Mouse (Mus musculus): ENCODE measurements around the gene Trim47. TPM values are rescaled to one million over a fixed set of nuclear protein-coding genes. Genes with fewer than 3 reads are reported as not detected.

The Trim47 gene
- total RNA-seq (2021), result 1 to 10 TPM; 7.0 to 9.6 TPM

DNA sequence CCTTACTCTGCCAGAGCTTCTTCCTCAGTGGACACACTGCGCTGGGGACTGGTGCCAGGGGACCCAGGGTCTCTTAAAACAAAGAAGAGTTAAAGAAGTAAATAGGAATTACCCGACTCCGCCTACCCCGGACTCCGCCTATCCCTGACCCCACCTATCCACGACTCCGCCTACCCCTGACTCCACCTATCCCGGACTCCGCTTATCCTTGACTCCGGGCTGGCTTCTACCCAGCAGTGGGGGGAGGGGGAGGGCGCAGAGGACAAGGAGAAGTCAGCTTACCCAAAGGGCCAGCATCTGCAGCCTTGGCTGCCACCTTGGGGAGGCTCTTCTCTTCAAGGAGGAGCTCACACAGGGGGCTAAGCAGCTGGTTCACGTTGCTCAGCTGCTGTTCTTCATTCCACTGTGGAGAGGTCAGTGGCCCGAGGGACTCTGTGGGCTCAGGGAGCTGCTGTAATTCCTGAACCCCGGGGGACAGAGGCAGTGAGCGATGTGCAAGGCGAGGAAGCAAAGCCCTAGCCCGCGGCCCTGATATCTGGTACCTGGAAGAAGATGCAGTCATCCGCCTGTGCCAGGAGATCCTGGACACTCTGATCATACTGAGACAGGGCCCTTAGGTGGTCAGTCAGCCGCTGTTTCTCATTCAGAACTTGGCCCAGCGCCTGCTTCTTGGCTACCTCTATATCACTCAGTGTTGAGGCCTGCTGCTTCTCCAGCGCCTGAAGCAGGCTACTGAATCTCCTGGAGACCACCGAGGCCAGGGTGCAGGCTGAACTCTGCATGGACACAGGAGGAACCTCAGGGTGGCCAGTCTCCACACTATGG lies at the start of gene Trim47:
TSS of gene Trim47 (minus strand) at position 55 of the 825 bp plus-strand sequence.
- DNase-seq (ENCODE audit: low spot score in 2 of 2), result no peak
- intact Hi-C loops (cut with DNase I), result no loop called here

DNA sequence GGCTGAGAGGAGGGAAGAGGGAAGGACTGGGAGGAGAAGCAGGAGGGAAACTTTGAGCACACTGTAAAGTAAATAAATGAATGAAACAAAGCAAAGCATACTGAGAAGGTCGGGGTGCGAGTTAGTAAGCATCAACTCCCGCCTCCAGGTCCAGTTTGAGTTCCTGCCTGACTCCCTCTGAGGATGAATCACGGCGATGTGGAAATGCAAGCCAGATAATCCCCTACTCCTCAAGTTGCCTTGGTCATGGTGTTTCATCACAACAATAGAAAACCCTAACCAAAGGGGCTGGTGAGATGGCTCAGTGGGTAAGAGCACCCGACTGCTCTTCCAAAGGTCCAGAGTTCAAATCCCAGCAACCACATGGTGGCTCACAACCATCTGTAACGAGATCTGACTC lies 49.0 kb upstream of the Trim47 start:
- intact Hi-C loops (cut with DNase I), result no loop called here
- DNase-seq (ENCODE audit: low spot score in 2 of 2), result no peak

DNA sequence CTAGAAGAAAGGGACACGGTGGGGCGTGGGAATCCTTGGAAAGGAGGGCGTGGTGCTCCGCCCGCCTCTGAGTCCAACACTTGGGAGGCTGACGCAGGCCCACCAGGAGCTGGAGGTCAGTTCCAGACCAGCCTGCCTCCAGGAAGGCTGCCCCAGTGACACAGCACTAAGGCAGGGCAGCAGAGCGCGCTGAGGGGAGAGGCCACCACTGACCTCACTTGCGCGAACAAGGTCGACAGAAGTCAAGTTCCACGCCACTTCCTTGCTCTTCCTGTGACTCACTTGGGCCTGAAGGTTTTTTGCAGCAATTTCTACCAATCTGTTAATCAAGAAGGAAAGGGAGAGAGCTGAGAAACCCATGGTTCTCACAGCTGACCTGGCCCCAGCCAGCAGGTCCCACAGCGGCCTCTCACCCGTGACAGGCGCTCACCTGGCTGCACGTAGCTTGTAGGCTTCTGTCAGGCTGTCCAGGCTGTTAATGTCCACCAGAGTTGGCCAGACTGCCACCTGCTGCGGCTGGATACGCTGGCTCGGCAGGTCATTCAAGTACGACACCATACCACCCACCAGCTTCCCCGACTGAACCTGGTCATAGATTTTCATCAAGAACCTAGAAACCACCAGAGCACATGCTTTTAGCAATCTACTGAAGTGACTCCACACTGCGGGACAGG lies 47.9 kb upstream of the Trim47 start:
- DNase-seq (ENCODE audit: low spot score in 2 of 2), result no peak
- intact Hi-C loops (cut with DNase I), result no loop called here

DNA sequence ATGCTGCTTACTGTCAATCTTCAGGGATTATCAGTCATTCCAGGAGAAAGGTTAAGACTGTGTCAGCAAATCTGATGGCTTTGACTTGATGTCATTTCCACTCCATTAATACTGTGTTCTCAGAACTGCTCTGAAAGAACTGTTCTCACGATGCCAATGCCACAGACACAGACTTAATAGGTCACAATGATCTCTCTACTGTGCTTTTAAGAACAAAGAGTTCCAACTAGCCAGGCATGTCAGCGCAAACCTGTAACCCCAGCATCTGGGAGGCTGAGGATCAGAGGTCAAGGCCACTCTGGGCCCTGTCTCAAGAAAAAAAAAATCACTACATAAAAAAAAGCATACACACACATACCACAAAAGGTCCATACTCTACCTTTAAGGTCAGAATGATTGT lies 44.9 kb upstream of the Trim47 start:
- intact Hi-C loops (cut with DNase I), result no loop called here
- DNase-seq (ENCODE audit: low spot score in 2 of 2), result no peak

DNA sequence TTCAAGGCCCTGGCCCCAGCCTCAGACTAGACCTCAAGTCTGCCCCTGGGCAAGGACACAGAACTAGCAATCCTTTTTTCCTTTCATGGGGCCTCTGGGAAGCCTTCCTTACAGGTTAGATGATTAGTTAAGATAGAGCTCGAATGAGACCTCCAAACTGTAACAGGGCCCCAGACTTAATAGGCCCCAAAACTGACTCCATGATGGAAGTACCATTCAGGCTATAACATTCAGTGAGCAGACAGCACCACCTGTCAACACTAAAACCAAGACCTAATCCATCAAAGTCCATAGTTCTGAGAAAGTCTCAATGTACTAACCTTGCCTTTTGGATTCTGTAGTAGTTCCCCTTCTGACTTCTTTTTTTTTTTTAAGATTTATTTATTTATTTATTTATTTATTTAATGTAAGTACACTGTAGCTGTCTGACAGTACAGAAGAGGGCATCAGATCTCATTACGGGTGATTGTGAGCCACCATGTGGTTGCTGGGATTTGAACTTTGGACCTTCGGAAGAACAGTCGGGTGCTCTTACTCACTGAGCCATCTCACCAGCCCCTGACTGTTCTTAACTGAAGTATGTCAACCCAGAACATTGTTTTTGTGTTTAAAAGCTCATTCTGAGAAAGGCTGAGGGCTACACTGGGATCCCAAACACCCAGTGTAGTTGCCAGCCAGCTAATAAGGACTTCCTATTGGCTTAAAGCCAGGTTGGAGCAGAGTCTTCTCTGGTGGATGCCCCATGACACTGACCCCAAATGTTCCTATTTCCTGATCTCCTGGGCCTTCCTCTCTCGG lies 43.2 kb upstream of the Trim47 start:
- intact Hi-C loops (cut with DNase I), result no loop called here
- DNase-seq (ENCODE audit: low spot score in 2 of 2), result no peak

GRCm38 (mm10) chr11:116169214-116169613 lies 42.2 kb upstream of the Trim47 start:
- DNase-seq (ENCODE audit: low spot score in 2 of 2), result no peak
- intact Hi-C loops (cut with DNase I), result no loop called here

GRCm38 (mm10) chr11:116167884-116168439 lies 41.0 kb upstream of the Trim47 start, which contains the start of gene Fbf1:
Fbf1 (minus strand) TSS chr11:116168166.
- intact Hi-C loops (cut with DNase I), result loop anchor here (1.0 kb wide), 1 partner anchor 29 kb away; no protein-coding TSS in a partner anchor
- peak; percentile 96 to 97 for DNase-seq (ENCODE audit: low spot score in 2 of 2)

DNA sequence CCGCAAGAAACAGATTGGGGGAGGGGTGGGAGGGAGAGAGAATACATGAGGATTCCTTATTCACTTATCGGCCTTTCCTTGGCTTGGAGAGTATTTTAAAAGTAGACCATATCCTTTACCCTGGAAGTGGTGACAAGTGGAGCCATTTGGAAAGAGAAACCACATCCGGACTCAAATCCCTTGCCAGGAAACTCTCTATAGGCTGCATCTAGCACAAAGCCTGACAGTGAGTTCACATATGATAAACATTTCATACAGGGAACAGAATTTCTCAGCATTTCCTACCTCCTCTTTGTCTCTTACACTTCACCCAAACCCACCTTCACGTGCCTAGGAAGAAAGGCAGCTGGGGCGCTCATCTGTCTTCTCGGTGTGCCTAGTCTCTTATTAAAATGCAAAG lies 40.2 kb upstream of the Trim47 start:
- intact Hi-C loops (cut with DNase I), result no loop called here
- no peak for DNase-seq (ENCODE audit: low spot score in 2 of 2)

DNA sequence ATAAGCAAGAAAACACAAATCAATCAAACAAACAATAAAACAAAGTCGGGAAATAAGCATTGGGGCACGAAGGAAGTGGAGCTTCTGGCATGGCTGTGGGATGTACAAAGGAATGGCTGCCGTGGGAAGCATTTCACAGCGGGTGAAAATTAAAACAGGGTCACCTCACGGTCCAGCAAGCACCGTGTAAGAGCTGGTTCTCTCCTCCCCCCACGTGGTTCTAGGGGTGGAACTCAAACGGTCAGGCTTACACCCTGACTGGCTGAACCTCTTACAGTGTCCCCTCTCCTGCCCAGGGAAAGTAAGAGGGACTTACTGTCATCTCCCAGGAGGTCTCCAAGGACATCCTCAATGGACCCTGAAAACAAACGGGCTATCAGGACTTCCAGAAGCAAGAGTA lies 36.0 kb upstream of the Trim47 start:
- no peak for DNase-seq (ENCODE audit: low spot score in 2 of 2)
- intact Hi-C loops (cut with DNase I), result no loop called here

DNA sequence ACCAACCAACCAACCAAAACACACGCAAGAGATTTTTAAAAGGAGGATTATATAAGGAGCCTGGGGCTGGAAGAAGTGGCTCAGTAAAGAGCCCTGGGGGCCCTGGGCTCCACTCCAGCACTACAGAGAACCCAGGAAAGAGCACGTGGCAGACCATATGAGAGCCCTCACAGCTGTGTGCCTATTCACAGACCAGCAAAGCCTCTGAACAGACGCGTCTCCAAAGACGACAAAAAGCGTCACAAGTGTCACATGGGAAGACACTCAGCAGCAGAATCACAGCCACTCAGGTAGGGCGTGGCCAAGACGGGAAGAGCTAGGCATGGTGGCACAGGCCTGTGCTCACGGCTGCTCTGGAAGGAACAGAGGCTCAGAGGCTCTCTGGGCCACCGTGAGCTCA lies 35.1 kb upstream of the Trim47 start:
- peak; percentile 52 to 56 for DNase-seq (ENCODE audit: low spot score in 2 of 2)
- intact Hi-C loops (cut with DNase I), result no loop called here

DNA sequence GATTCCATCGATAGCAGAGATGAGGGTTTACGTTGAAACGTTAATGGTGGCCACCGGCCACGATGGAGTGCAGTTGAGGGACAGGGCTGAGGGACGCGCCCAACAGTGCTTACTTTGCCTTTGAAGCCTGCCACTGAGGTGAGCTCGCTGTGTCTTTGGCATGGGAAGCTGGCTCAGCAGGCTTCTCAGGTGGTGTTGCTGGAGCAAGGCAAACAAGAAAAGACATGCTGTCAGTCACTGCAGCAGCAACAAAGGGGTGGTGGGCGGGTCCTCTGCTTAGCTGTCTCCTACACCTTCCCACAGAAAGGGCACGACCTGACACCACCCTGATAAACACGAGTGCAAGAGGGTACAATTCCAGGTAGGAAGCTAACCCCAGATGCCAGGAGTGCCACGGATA lies 34.3 kb upstream of the Trim47 start:
- no peak for DNase-seq (ENCODE audit: low spot score in 2 of 2)
- intact Hi-C loops (cut with DNase I), result no loop called here

DNA sequence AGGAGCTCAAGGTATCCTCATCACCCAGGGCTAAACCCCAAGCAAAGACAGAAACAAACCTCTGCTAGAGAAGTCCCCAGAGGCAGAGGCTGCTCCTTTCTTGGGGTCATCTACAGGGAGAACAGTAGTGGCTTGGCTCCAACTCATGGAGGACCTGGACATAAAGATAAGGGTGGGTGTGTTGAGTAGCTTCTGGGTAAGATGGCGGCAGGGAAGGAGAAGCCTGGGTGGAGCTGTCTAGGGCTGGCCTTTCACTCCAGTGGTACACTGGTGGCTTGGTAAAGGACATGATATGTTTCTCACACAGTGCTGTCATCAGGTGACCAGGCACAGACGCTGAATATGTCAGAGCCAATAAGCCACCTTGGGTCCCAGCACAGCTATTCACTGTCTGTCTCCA lies 23.9 kb upstream of the Trim47 start:
- intact Hi-C loops (cut with DNase I), result no loop called here
- no peak for DNase-seq (ENCODE audit: low spot score in 2 of 2)

DNA sequence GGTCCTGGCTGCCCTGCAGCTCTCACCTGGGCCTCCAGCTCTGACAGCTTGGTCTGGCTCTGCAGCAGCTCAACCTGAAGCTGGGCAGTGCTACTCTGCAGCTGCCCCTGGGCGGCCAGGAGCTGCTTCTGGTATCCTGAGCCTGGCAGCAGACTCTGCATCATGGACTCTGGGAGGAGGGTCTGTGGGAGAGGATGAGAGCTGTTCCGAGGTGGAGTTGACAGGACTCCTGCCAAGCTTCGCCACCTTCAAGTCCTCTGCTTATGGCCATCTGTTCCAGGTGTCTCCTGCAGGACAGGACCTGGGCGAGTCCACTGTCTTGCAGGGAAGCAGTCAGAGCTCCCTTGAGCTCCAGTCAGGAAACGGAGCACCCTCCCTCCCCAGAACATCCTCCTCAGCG lies 22.3 kb upstream of the Trim47 start:
- DNase-seq (ENCODE audit: low spot score in 2 of 2), result no peak
- intact Hi-C loops (cut with DNase I), result loop anchor here (5.0 kb wide), 1 partner anchor 48 kb away; the partner anchor contains the start of genes Acox1 and Ten1

DNA sequence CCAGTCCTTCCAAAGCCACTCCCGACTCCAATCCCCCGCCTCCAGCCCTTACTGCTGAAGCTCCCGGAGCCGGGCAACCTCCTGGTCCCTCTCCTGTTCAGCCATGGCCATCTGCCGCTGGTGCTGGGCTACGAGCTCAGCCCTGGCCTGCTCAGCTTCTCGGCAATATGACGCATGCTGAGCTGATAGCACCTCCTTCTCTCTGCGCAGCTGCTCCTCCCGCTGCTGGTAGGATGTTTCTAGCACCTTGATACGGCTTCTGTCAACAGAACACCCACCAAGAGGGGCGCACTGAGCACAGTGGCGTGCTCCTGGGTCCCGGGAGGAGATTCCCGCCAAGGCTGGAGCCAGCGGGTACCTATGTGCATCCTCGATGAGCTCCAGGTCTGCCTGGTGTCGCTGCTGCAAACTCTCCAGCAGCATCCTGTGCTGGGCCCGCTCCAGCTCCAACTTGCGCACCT lies 21.8 kb upstream of the Trim47 start:
- peak; percentile 67 for DNase-seq (ENCODE audit: low spot score in 2 of 2)
- intact Hi-C loops (cut with DNase I), result loop anchor here (5.0 kb wide), 1 partner anchor 49 kb away; the partner anchor contains the start of genes Acox1 and Ten1

DNA sequence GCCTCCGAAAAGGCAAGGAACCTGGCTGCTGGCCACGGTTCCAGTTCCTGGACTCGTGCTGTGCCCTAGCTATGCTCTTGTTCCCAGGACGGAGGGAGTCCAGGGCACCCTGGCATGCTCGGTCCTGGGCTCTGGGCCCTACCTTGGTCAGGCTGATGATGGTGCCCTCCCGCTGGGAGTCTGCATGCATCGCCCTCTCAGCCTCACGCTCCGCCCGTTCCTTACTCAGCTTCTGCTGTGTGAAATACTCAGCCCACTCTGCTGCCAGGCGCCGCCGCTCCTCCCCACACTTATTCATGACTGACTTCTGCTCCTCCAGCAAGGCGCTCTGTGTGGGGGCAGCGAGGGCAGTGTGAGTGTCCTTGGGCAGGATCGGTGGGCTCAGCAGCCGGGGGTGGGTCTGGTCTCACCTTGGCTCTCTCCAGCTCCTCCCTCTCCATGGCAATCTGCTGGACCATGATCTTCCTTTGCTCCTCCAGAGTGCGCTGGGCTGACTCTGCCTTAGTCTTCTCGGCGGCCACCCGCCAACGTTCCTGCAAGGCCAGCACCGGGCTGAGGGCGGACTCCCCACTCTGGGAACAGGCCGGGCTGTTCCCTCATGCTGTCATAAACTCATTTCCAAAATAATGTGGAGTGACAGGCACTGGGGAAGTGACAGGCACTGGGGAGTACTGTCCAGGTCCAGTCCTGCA lies 19.4 kb upstream of the Trim47 start:
- intact Hi-C loops (cut with DNase I), result loop anchor here (5.0 kb wide), 1 partner anchor 51 kb away; the partner anchor contains the start of genes Acox1 and Ten1
- peak; percentile 80 to 83 for DNase-seq (ENCODE audit: low spot score in 2 of 2)

DNA sequence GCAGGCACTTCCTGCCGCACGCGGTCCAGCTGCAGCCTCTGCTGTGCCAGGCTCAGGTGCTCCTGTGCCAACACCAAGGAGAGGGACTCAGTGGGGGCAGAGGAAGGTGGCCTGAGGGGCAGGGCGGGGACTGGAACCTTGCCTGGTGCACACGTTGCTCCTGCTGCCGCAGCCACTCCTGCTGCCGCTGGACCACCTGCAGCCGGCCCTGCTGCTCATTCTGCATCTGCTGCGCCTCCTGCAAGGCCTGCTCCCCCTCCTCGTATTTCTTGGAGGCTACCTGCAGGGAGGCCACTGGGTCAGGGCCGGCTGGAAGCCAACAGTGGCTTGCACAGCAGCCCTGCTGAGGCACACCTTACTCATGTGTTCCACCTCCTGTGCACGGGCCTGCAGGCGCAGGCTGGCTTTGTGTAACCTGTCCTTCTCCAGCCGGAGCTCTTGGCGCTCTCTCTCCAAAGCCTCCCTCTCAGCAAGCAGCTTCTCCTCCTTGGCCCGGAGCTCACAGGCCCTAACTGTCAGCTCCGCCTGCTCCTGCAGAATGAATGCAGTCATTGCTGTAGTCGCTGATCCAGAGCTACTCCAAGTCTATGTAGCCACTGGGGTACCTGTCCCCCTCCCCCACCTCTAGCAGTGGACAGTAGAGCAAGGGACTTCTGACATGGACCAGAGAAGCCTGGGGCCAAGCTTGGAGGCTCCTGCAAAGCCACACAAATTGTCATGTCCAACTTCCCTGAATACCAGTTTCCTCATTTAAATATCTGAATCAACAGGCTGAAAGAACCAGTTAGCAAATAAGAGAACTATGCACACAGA lies 18.7 kb upstream of the Trim47 start:
- intact Hi-C loops (cut with DNase I), result loop anchor here (5.0 kb wide), 1 partner anchor 52 kb away; the partner anchor contains the start of genes Acox1 and Ten1
- no peak for DNase-seq (ENCODE audit: low spot score in 2 of 2)

DNA sequence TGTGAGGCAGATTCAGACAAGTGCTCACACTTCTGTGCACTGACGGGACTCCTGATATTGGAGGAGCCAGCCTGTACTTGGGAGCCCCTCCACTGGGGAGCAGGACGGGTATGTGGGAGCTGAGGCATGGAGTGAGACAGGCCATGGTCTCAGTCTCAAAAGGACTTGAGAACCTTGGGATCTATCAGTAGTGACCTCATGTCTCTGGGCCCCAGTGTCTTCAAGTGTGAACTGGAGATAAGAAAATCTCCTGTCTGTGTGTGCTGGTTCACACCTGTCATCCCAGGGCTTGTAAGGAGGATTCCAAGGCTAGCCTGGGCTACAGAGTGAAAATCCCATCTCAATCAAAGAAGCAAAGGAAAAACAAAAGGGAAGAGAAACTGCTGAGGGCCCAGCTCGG lies 16.5 kb upstream of the Trim47 start:
- intact Hi-C loops (cut with DNase I), result no loop called here
- no peak for DNase-seq (ENCODE audit: low spot score in 2 of 2)

All from left cerebral cortex, postnatal 36 days (tissue).